8 mouse cellular contexts compared by ENCODE assay signal in genomic region chr17:22739173-22739572, GRCm38 (mm10).
DNase-seq lines count a peak whose midpoint lies in the region; ATAC-seq and TF ChIP-seq lines count a peak whose summit lies in the region.

No protein-coding gene starts in this region.

- H3K9ac ChIP-seq in heart, embryonic 15.5 days: peak overlapping the region; percentile 71
- H3K9ac ChIP-seq in hindbrain, embryonic 15.5 days: peak overlapping the region; percentile 64
- peak overlapping the region; percentile 65 for H3K9ac ChIP-seq in midbrain, embryonic 12.5 days (replicated peaks)

- H3K9me3 ChIP-seq in heart, embryonic 15.5 days (replicated peaks): no peaks in the 10 kb centered on the region
- peaks cover 6% of the 10 kb centered on the region for H3K9me3 ChIP-seq in hindbrain, embryonic 15.5 days
- peaks cover 10% of the 10 kb centered on the region for H3K9me3 ChIP-seq in midbrain, embryonic 12.5 days

- no peak for DNase-seq in heart, postnatal 25 days (ENCODE audit: low spot score)
- no peak for DNase-seq in left cerebral cortex, postnatal 4 days
- no peak for DNase-seq in spleen, adult 12 weeks (ENCODE audit: low spot score)
- no peak for DNase-seq in cerebellum, postnatal 4 days (ENCODE audit: low spot score in 2 of 2)

- H3K27ac ChIP-seq in heart, embryonic 15.5 days: peak overlapping the region; percentile 82
- no peak overlapping the region for H3K27ac ChIP-seq in bone marrow, adult 2 months (ENCODE audit: control insufficient read depth, insufficient read depth, low read depth, low read length, poor library complexity)
- H3K27ac ChIP-seq in hindbrain, embryonic 15.5 days (replicated peaks): peak overlapping the region; percentile 88
- peak overlapping the region; percentile 84 for H3K27ac ChIP-seq in midbrain, embryonic 12.5 days (replicated peaks)

- peaks cover 4% of the 10 kb centered on the region for H3K36me3 ChIP-seq in heart, embryonic 15.5 days
- H3K36me3 ChIP-seq in hindbrain, embryonic 15.5 days: peaks cover 20% of the 10 kb centered on the region
- H3K36me3 ChIP-seq in midbrain, embryonic 12.5 days: peaks cover 11% of the 10 kb centered on the region

- TF ChIP-seq CTCF in bone marrow, adult 2 months (IDR thresholded peaks at IDR 0.05; ENCODE audit: control insufficient read depth, insufficient read depth, low read length): no peak

- peaks cover 9% of the 10 kb centered on the region; the same call in 1 of the 2 replicates for H3K4me1 ChIP-seq in heart, embryonic 15.5 days (replicated peaks)
- H3K4me1 ChIP-seq in bone marrow, adult 2 months (ENCODE audit: control insufficient read depth, insufficient read depth, low read length): no peaks in the 10 kb centered on the region
- H3K4me1 ChIP-seq in hindbrain, embryonic 15.5 days (replicated peaks): peaks cover 16% of the 10 kb centered on the region
- peaks cover 8% of the 10 kb centered on the region; the same call in 1 of the 2 replicates for H3K4me1 ChIP-seq in midbrain, embryonic 12.5 days

- H3K27me3 ChIP-seq in heart, embryonic 15.5 days: no peaks in the 10 kb centered on the region
- H3K27me3 ChIP-seq in hindbrain, embryonic 15.5 days: no peaks in the 10 kb centered on the region
- H3K27me3 ChIP-seq in midbrain, embryonic 12.5 days: no peaks in the 10 kb centered on the region

- no peak for ATAC-seq in heart, embryonic 15.5 days (replicated peaks; ENCODE audit: insufficient number of reproducible peaks, insufficient read depth, low FRiP score, low read depth)
- ATAC-seq in hindbrain, embryonic 15.5 days (ENCODE audit: low FRiP score, low read depth): no peak
- 0 out of 2 replicates have a peak, but pooled peaks have one; percentile 7 for ATAC-seq in midbrain, embryonic 12.5 days (ENCODE audit: low FRiP score, low read depth)

- H3K4me3 ChIP-seq in heart, embryonic 15.5 days: peak overlapping the region; percentile 69
- peak overlapping the region; percentile 80 for H3K4me3 ChIP-seq in bone marrow, adult 2 months (replicated peaks; ENCODE audit: control insufficient read depth, low read depth, low read length)
- peak overlapping the region; percentile 57 for H3K4me3 ChIP-seq in hindbrain, embryonic 15.5 days
- peak overlapping the region; percentile 57 for H3K4me3 ChIP-seq in midbrain, embryonic 12.5 days

- peak overlapping the region; percentile 68 for H3K4me2 ChIP-seq in heart, embryonic 15.5 days
- peak overlapping the region; percentile 62 for H3K4me2 ChIP-seq in hindbrain, embryonic 15.5 days
- peak overlapping the region; percentile 53 for H3K4me2 ChIP-seq in midbrain, embryonic 12.5 days (replicated peaks)

- no peak for TF ChIP-seq POLR2A in bone marrow, adult 2 months (IDR thresholded peaks at IDR 0.05; ENCODE audit: borderline replicate concordance, control insufficient read depth, low read depth, low read length)

- 7% methylated on average over 12 of the region's 12 CpGs for WGBS in heart, embryonic 15.5 days
- 2% methylated on average over 12 of the region's 12 CpGs for WGBS in bone marrow, adult 2 months
- 11% methylated on average over 12 of the region's 12 CpGs for WGBS in hindbrain, embryonic 15.5 days
- WGBS in midbrain, embryonic 12.5 days: 14% methylated on average over 12 of the region's 12 CpGs

- intact Hi-C loops in heart, postnatal 25 days (cut with DNase I): no loop called here
- intact Hi-C loops in left cerebral cortex, postnatal 4 days (cut with DNase I): no loop called here
